Mouse (Mus musculus): Measurements from ENCODE around the gene Kalrn. TPM values are rescaled to one million over a fixed set of nuclear protein-coding genes. Genes with fewer than 3 reads are reported as not detected.
A peak's percentile ranks its signal among the peaks of the same experiment; 100 is the strongest.

Kalrn gene
- polyA plus RNA-seq, 1 experiment from 2014 or later, result 23.0 TPM

DNA sequence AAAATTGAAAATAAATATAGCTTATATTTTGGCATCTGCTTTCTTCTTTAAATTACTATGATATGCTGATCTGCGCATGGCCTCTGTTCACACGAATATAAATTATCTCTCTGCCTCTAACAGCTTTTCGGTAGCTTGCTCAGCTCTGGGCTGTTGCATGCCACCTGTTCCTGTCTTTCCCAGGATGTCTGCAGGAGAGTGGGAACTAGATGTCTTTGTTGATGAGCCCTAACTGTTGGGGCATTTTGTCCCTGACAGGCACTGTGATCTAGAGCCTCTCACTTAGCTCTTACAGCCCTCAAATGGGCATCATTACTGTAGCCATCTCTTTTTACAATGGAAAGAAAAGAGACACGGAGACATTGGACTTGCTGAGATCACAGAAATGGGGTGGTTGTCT, 61.0 kb downstream of the Kalrn start:
- Histone ChIP-seq H3K27ac (ENCODE audit: low read depth, low read length) (no peak overlapping the region), H3K9ac (ENCODE audit: low read depth, low read length) (no peak overlapping the region), H3K4me2 (no peak overlapping the region), H3K4me3 (ENCODE audit: low read depth, low read length) (no peak overlapping the region), H3K27me3 (ENCODE audit: control insufficient read depth, insufficient read depth, low read length) (no peaks in the 10 kb centered on the region), H3K4me1 (ENCODE audit: control insufficient read depth, insufficient read depth, low read length) (peaks cover 7% of the 10 kb centered on the region), H3K9me3 (replicated peaks; ENCODE audit: control insufficient read depth, low read length) (no peaks in the 10 kb centered on the region), H3K36me3 (ENCODE audit: control insufficient read depth, insufficient read depth, low read length) (no peaks in the 10 kb centered on the region)
- WGBS (ENCODE audit: insufficient replicate concordance), result 87% methylated on average over 4 of the region's 4 CpGs
- ATAC-seq (replicated peaks; ENCODE audit: insufficient number of reproducible peaks, low FRiP score, low TSS enrichment), result no peak

DNA sequence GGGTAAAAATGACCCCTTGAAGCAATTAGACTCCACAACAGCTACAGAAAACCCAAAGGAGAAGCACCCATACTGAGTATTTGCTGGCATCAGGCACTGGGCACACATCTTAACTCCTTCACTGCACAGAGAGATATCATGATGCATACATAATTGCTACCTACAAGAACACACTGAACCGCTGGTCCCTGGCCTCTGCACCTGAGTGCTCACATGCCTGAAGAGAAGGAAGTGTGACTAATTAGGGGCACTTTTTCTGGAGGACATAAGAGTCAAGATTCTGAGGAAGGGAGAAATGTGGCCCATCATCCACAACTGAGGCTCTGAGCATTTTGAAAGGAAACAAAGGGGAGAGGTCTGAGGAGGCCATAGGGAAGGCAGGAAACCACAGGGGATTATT, 65.2 kb downstream of the Kalrn start:
- H3K9me3 ChIP-seq (replicated peaks; ENCODE audit: control insufficient read depth, low read length), result no peaks in the 10 kb centered on the region
- no peaks in the 10 kb centered on the region for H3K36me3 ChIP-seq (ENCODE audit: control insufficient read depth, insufficient read depth, low read length)
- WGBS (ENCODE audit: insufficient replicate concordance), result 78% methylated on average over 1 of the region's 1 CpGs
- H3K27ac ChIP-seq (ENCODE audit: low read depth, low read length), result no peak overlapping the region
- H3K4me2 ChIP-seq, result no peak overlapping the region
- H3K27me3 ChIP-seq (ENCODE audit: control insufficient read depth, insufficient read depth, low read length), result no peaks in the 10 kb centered on the region
- H3K4me1 ChIP-seq (ENCODE audit: control insufficient read depth, insufficient read depth, low read length), result no peaks in the 10 kb centered on the region
- H3K9ac ChIP-seq (ENCODE audit: low read depth, low read length), result no peak overlapping the region
- no peak for ATAC-seq (replicated peaks; ENCODE audit: insufficient number of reproducible peaks, low FRiP score, low TSS enrichment)
- no peak overlapping the region for H3K4me3 ChIP-seq (ENCODE audit: low read depth, low read length)

DNA sequence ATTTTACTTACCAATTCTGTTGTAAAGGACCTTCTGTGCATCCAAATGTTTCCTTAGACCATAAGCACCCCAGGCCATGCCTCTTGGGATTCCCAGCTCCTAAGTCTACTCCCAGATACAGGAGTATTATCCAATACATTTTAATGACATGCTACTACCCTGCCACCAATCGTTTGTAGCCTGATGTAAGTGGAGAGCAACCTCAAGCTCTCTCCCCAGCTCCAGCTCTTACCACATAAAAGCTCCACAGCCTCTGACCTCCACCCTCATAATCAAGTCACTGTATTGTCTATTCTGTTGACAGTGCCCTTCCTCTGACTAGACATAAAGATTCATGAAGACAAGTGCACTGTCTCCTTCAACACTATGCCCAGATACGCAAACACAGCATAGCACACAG, 67.3 kb downstream of the Kalrn start:
- Histone ChIP-seq H3K27ac (ENCODE audit: low read depth, low read length) (no peak overlapping the region), H3K4me3 (ENCODE audit: low read depth, low read length) (no peak overlapping the region), H3K4me2 (no peak overlapping the region), H3K9me3 (replicated peaks; ENCODE audit: control insufficient read depth, low read length) (no peaks in the 10 kb centered on the region), H3K4me1 (ENCODE audit: control insufficient read depth, insufficient read depth, low read length) (no peaks in the 10 kb centered on the region), H3K9ac (ENCODE audit: low read depth, low read length) (no peak overlapping the region), H3K27me3 (ENCODE audit: control insufficient read depth, insufficient read depth, low read length) (no peaks in the 10 kb centered on the region), H3K36me3 (ENCODE audit: control insufficient read depth, insufficient read depth, low read length) (no peaks in the 10 kb centered on the region)
- 71% methylated on average over 2 of the region's 2 CpGs for WGBS (ENCODE audit: insufficient replicate concordance)
- no peak for ATAC-seq (replicated peaks; ENCODE audit: insufficient number of reproducible peaks, low FRiP score, low TSS enrichment)

DNA sequence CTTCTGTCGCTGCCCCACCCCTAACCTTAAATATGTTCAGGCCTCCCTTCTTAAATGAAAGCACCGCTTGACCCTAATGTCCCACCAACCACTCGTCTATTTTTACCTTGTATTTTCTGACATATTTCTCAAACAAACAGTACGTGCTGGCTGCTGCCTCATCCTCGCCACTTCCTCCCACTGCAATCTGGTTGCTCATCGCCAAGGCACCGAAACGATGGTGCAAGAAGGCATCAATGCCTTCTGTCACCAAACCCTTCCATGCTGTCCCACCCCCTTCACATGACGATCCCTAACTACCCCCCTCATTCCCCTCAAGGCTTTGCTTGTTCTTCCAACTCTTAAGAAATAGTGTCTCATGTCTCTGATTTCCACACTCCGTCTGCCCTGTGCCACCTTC, 69.1 kb downstream of the Kalrn start:
- Histone ChIP-seq H3K4me3 (ENCODE audit: low read depth, low read length) (no peak overlapping the region), H3K4me2 (no peak overlapping the region), H3K4me1 (ENCODE audit: control insufficient read depth, insufficient read depth, low read length) (no peaks in the 10 kb centered on the region), H3K27ac (ENCODE audit: low read depth, low read length) (no peak overlapping the region), H3K27me3 (ENCODE audit: control insufficient read depth, insufficient read depth, low read length) (no peaks in the 10 kb centered on the region), H3K9ac (ENCODE audit: low read depth, low read length) (no peak overlapping the region), H3K36me3 (ENCODE audit: control insufficient read depth, insufficient read depth, low read length) (no peaks in the 10 kb centered on the region), H3K9me3 (replicated peaks; ENCODE audit: control insufficient read depth, low read length) (no peaks in the 10 kb centered on the region)
- ATAC-seq (replicated peaks; ENCODE audit: insufficient number of reproducible peaks, low FRiP score, low TSS enrichment), result no peak
- 83% methylated on average over 10 of the region's 10 CpGs for WGBS (ENCODE audit: insufficient replicate concordance)

DNA sequence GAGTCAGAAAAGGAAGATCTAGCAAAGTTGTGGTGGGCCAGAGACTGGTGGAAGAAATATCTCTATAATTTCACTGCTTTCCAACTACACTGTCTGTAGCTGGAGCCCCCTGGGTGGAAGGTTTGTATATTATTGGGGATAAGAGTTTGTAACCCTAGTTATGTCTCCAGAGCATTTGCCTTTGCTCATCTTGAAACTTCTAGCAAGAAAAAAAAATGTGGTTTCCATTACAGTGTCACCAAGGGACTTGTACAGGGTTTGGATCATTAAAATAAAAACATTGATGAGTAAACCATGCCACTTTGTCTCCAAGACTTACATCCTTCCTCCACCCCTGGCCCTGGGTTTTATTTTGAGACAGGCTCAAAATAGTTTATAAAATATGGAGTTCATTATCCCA, 71.2 kb downstream of the Kalrn start:
- Histone ChIP-seq H3K4me3 (ENCODE audit: low read depth, low read length) (no peak overlapping the region), H3K36me3 (ENCODE audit: control insufficient read depth, insufficient read depth, low read length) (no peaks in the 10 kb centered on the region), H3K4me2 (no peak overlapping the region), H3K9ac (ENCODE audit: low read depth, low read length) (no peak overlapping the region), H3K27ac (ENCODE audit: low read depth, low read length) (no peak overlapping the region), H3K9me3 (replicated peaks; ENCODE audit: control insufficient read depth, low read length) (no peaks in the 10 kb centered on the region), H3K4me1 (ENCODE audit: control insufficient read depth, insufficient read depth, low read length) (no peaks in the 10 kb centered on the region), H3K27me3 (ENCODE audit: control insufficient read depth, insufficient read depth, low read length) (no peaks in the 10 kb centered on the region)
- ATAC-seq (replicated peaks; ENCODE audit: insufficient number of reproducible peaks, low FRiP score, low TSS enrichment), result no peak

DNA sequence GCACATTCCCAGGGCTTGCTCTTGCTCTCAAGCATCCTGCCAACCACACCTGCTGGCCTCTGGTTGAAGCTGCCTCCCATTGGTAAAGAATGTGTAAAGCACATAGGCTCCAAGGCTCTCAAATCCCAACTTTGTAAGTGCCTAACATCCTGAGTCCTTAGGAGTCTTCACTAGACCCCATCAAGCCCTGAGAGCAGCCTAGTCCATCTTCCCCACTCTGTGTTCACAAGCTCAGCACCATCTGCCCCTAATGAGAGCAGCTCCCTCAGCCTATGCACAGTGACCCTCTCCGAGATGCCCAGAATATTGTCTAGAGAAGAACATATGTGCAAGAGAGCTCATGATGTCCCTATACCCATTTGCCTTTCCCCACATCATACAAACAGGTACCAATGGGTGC, 78.6 kb downstream of the Kalrn start:
- Histone ChIP-seq H3K27ac (ENCODE audit: low read depth, low read length) (no peak overlapping the region), H3K4me2 (no peak overlapping the region), H3K36me3 (ENCODE audit: control insufficient read depth, insufficient read depth, low read length) (no peaks in the 10 kb centered on the region), H3K4me1 (ENCODE audit: control insufficient read depth, insufficient read depth, low read length) (peaks cover 10% of the 10 kb centered on the region), H3K9me3 (replicated peaks; ENCODE audit: control insufficient read depth, low read length) (no peaks in the 10 kb centered on the region), H3K27me3 (ENCODE audit: control insufficient read depth, insufficient read depth, low read length) (no peaks in the 10 kb centered on the region), H3K9ac (ENCODE audit: low read depth, low read length) (no peak overlapping the region), H3K4me3 (ENCODE audit: low read depth, low read length) (no peak overlapping the region)
- 93% methylated on average over 1 of the region's 1 CpGs for WGBS (ENCODE audit: insufficient replicate concordance)
- no peak for ATAC-seq (replicated peaks; ENCODE audit: insufficient number of reproducible peaks, low FRiP score, low TSS enrichment)

DNA sequence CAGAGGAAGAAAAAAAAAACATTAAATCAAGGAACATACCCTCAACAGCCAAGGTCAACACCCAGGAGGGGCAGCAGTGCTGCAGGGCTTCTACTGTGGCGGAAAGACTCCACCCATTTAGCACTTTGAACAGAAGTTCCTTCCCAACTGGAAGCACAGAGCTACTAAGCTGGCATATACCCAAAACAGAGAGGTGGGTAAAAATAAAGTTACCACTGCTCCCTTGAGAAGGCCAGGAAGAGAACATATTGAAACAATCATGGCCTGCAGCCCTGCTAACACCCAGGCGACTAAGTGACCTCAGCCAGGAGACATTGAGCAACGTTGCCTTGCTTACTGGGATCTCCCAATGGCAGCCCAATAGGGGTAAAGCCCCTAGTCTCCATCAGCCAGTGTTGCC, 79.4 kb downstream of the Kalrn start:
- Histone ChIP-seq H3K9ac (ENCODE audit: low read depth, low read length) (no peak overlapping the region), H3K4me2 (no peak overlapping the region), H3K27ac (ENCODE audit: low read depth, low read length) (no peak overlapping the region), H3K4me3 (ENCODE audit: low read depth, low read length) (no peak overlapping the region), H3K4me1 (ENCODE audit: control insufficient read depth, insufficient read depth, low read length) (peaks cover 11% of the 10 kb centered on the region), H3K27me3 (ENCODE audit: control insufficient read depth, insufficient read depth, low read length) (no peaks in the 10 kb centered on the region), H3K36me3 (ENCODE audit: control insufficient read depth, insufficient read depth, low read length) (no peaks in the 10 kb centered on the region), H3K9me3 (replicated peaks; ENCODE audit: control insufficient read depth, low read length) (no peaks in the 10 kb centered on the region)
- no peak for ATAC-seq (replicated peaks; ENCODE audit: insufficient number of reproducible peaks, low FRiP score, low TSS enrichment)
- WGBS (ENCODE audit: insufficient replicate concordance), result 80% methylated on average over 3 of the region's 3 CpGs

DNA sequence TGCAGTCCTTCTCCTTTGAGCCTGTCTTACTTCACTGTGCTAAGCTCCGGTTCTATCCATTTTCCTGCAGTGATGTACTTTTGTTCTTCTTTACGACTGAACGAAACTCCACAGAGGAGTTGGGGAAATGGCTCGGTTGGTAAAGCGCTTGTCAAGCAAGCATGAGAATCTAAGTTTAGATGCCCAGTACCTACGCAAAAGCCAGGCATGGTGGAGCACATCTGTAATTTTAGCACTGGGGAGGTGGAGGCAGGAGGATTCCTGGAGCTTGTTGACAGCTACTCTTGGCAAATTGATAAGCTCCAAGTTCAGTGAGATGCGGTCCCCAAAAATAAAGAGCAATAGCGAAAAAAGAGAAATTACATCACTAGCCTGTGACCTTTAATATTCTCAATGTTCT, 82.1 kb downstream of the Kalrn start:
- Histone ChIP-seq H3K27ac (ENCODE audit: low read depth, low read length) (peak overlapping the region; percentile 66), H3K27me3 (ENCODE audit: control insufficient read depth, insufficient read depth, low read length) (no peaks in the 10 kb centered on the region), H3K36me3 (ENCODE audit: control insufficient read depth, insufficient read depth, low read length) (no peaks in the 10 kb centered on the region), H3K4me1 (ENCODE audit: control insufficient read depth, insufficient read depth, low read length) (peaks cover 16% of the 10 kb centered on the region), H3K4me2 (no peak overlapping the region), H3K4me3 (ENCODE audit: low read depth, low read length) (no peak overlapping the region), H3K9ac (ENCODE audit: low read depth, low read length) (no peak overlapping the region), H3K9me3 (replicated peaks; ENCODE audit: control insufficient read depth, low read length) (no peaks in the 10 kb centered on the region)
- ATAC-seq (replicated peaks; ENCODE audit: insufficient number of reproducible peaks, low FRiP score, low TSS enrichment), result no peak
- 45% methylated on average over 8 of the region's 8 CpGs for WGBS (ENCODE audit: insufficient replicate concordance)

DNA sequence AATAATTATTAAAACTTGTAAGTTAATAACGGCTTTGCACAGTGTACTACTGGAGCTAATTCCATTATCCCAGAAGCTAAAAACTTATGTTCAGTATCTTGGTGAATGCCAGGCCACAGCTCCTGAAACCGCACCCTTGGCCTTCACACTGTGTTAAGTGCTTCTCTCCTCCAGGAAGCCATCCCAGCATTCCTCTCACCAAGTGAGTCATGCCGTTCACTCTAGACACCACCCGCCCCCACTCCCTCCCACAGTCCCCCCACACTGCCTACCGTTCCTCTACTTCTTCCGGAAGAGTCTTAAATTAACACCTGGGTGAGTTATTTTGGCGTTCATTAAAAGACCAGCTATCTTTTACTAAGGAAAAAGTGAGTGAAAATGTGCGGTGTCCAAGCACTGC, 82.8 kb downstream of the Kalrn start:
- H3K9me3 ChIP-seq (replicated peaks; ENCODE audit: control insufficient read depth, low read length), result no peaks in the 10 kb centered on the region
- H3K9ac ChIP-seq (ENCODE audit: low read depth, low read length), result no peak overlapping the region
- no peak overlapping the region for H3K4me3 ChIP-seq (ENCODE audit: low read depth, low read length)
- no peak for ATAC-seq (replicated peaks; ENCODE audit: insufficient number of reproducible peaks, low FRiP score, low TSS enrichment)
- peak overlapping the region; percentile 66; the same call in 1 of the 2 replicates for H3K27ac ChIP-seq (ENCODE audit: low read depth, low read length)
- no peaks in the 10 kb centered on the region for H3K36me3 ChIP-seq (ENCODE audit: control insufficient read depth, insufficient read depth, low read length)
- 31% methylated on average over 8 of the region's 8 CpGs for WGBS (ENCODE audit: insufficient replicate concordance)
- H3K4me2 ChIP-seq, result 0 out of 2 replicates have a peak overlapping the region, but pooled peaks have one; percentile 2
- peaks cover 23% of the 10 kb centered on the region for H3K4me1 ChIP-seq (ENCODE audit: control insufficient read depth, insufficient read depth, low read length)
- no peaks in the 10 kb centered on the region for H3K27me3 ChIP-seq (ENCODE audit: control insufficient read depth, insufficient read depth, low read length)

Measured in heart, embryonic 11.5 days (tissue).